Mouse (Mus musculus) embryonic facial prominence, embryonic 14.5 days (tissue): ENCODE measurements at regions not wholly inside any gene's neighbourhood (a gene's known extent, or its start where the extent isn't known, plus 50 kb on each side); places are given as distances from the start of the nearest gene placed in this dataset.

Experiments used
- ATAC-seq: fragments of 200-750 bp; cut with Nextera tagmentation; 2 replicates; pipeline ENCODE4 v1.8.0; 2017; ENCODE audit warnings: low read depth, moderate number of reproducible peaks, moderate TSS enrichment
- DNase-seq: peaks from one replicate; pipeline ENCODE4 v3.0.0-alpha.2; 2015; ENCODE audit warnings: low spot score
- H3K27ac ChIP-seq: fragments of 300-500 bp; sonication (generic); replicated peaks from 2 replicates; pipeline ENCODE4 v1.5.1; 2014; ENCODE audit warnings: low read depth, mild to moderate bottlenecking, low read length, moderate library complexity
- H3K27me3 ChIP-seq: fragments of 300-500 bp; sonication (generic); replicated peaks from 2 replicates; pipeline ENCODE4 v1.6.1; 2014; ENCODE audit warnings: low read length; ENCODE audit not compliant: control insufficient read depth, insufficient read depth
- H3K36me3 ChIP-seq: fragments of 300-500 bp; sonication (generic); 2 replicates; pipeline ENCODE4 v1.6.1; 2014; ENCODE audit warnings: low read length, mixed read lengths; ENCODE audit not compliant: control insufficient read depth, insufficient read depth
- H3K4me1 ChIP-seq: fragments of 300-500 bp; sonication (generic); 2 replicates; pipeline ENCODE4 v1.6.1; 2014; ENCODE audit warnings: antibody characterized with exemption, low read length; ENCODE audit not compliant: control insufficient read depth, insufficient read depth
- H3K4me2 ChIP-seq: fragments of 300-500 bp; sonication (generic); 2 replicates; pipeline ENCODE4 v1.6.1; 2014; ENCODE audit warnings: low read depth, mild to moderate bottlenecking, low read length, moderate library complexity, mixed read lengths
- H3K4me3 ChIP-seq: fragments of 300-500 bp; sonication (generic); 2 replicates; pipeline ENCODE4 v1.5.1; 2014; ENCODE audit warnings: low read depth, mild to moderate bottlenecking, low read length
- H3K9ac ChIP-seq: fragments of 300-500 bp; sonication (generic); 2 replicates; pipeline ENCODE4 v1.6.1; 2014; ENCODE audit warnings: low read depth, mild to moderate bottlenecking, low read length, moderate library complexity, mixed read lengths
- H3K9me3 ChIP-seq: fragments of 300-500 bp; sonication (generic); 2 replicates; pipeline ENCODE4 v1.6.1; 2016; ENCODE audit warnings: low read length; ENCODE audit not compliant: control insufficient read depth
- WGBS: fragments of 180-500 bp; shearing (Covaris S2); extraction: QIAGEN DNeasy Blood & Tissue Kit; methylation state at CpG from one replicate; pipeline ENCODE4 v1.1.7; 2014; 5-methylcytosine and 5-hydroxymethylcytosine counted together

DNA sequence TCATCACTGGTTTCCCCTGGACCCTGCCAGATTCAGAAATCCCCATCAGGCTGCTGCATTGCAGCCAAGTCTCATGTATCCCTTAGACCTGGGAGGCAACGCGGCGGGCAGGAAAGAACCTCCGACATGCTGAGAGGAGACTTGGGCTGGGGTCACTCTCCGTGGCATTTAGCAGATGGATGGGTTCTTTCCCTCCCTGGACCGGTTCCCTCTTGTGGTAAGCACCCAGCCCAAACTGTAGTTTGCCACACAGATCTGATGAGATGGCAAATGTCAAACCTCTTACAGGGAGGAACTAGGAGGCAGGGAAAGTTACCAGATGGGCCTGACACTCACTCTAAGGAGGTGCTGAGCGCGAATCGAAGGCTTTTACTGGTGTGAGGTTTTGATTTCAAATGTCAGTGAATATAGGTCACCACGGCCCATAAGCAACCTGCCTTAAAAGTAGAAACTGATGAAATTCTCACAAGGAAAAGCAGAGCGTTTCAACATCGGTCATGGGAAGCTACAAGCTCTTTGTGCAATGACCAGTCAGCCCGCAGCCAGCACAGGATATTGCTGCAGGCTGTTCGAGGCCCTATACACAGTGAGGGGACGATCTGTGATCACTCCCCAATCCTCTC is 199.9 kb upstream of the Lpp start:
- Histone ChIP-seq H3K27ac (no peak overlapping the region), H3K27me3 (no peaks in the 10 kb centered on the region), H3K4me3 (no peak overlapping the region), H3K4me1 (no peaks in the 10 kb centered on the region), H3K36me3 (no peaks in the 10 kb centered on the region), H3K4me2 (no peak overlapping the region), H3K9me3 (no peaks in the 10 kb centered on the region), H3K9ac (no peak overlapping the region)
- DNase-seq: no peak
- 61% methylated on average over 15 of the region's 15 CpGs for WGBS
- ATAC-seq: no peak

DNA sequence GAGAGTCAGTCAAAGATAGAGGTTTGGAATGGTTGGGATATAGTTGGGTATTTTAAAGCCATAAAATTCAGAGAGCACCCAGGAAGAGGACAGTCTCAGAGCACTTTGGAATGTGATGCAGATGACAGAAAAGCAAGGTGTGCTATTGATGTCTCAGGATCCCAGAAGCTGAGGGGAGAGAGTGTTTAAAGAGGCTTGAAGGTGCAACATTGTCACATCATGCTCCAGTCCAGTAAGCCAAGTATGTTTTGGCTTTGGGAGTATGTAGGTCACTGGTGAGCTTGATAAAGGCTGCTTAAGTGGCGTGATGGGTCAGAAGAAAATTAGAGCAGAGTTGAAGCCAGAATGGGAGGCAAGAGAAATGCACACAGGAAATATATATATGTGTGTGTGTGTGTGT is 201.3 kb upstream of the Lpp start:
- 92% methylated on average over 1 of the region's 1 CpGs for WGBS

DNA sequence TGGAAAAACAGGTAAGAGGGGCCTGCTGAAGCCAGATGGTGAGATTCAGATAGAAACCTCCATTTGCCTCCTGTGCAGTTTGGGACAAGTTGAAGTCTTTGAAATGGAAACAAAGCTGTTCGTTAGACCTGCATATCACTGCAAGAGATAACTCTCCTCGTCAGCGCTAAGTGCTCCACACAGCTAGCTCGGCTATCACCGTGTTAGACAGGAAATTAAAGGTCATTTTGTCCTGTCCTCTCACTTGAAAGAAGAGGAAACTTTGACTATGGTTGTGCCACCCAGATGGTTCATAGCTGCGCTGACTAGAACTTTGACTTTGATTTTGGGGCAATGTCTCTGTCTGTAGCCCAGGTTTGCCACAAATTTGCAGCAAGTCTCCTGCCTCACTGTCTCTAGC is 198.5 kb upstream of the Bcl6 start:
- no peaks in the 10 kb centered on the region for H3K27me3 ChIP-seq
- WGBS: 74% methylated on average over 6 of the region's 6 CpGs

More for the DNA sequence above, 201.3 kb upstream of the Lpp start:
- no peak overlapping the region for H3K4me3 ChIP-seq
- no peak for ATAC-seq
- H3K4me2 ChIP-seq: no peak overlapping the region
- no peaks in the 10 kb centered on the region for H3K9me3 ChIP-seq
- no peaks in the 10 kb centered on the region for H3K36me3 ChIP-seq
- DNase-seq: no peak
- H3K9ac ChIP-seq: no peak overlapping the region
- H3K4me1 ChIP-seq: no peaks in the 10 kb centered on the region
- no peaks in the 10 kb centered on the region for H3K27me3 ChIP-seq
- H3K27ac ChIP-seq: no peak overlapping the region

DNA sequence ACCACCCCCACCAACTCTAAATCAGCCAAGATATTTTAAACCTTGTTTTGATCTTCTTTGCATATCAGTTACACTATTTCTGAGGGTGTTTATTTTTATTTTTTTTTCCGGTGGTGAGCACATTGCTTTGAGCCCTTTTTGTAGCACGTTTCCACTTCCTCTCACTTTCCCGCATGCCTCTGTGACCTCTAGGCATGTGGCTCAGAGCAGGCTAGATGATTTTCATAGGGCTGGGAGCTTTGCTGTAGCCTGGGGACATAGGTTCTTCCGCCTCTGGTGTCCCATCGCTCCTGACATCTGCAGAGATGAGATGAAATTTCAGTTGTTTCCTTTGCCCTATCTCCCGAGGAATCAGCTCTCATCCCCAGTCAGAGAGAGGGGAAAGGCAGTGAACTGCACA is 197.3 kb upstream of the Bcl6 start:
- H3K4me2 ChIP-seq: no peak overlapping the region
- H3K36me3 ChIP-seq: no peaks in the 10 kb centered on the region
- DNase-seq (no peak), ATAC-seq (no peak)
- H3K9ac ChIP-seq: no peak overlapping the region
- no peak overlapping the region for H3K27ac ChIP-seq
- WGBS: 26% methylated on average over 6 of the region's 6 CpGs
- H3K4me3 ChIP-seq: no peak overlapping the region
- no peaks in the 10 kb centered on the region for H3K27me3 ChIP-seq
- H3K4me1 ChIP-seq: no peaks in the 10 kb centered on the region
- H3K9me3 ChIP-seq: no peaks in the 10 kb centered on the region

More for the DNA sequence above, 198.5 kb upstream of the Bcl6 start:
- Histone ChIP-seq H3K36me3 (no peaks in the 10 kb centered on the region), H3K27ac (no peak overlapping the region), H3K4me1 (no peaks in the 10 kb centered on the region), H3K9me3 (no peaks in the 10 kb centered on the region), H3K4me2 (no peak overlapping the region), H3K4me3 (no peak overlapping the region), H3K9ac (no peak overlapping the region)
- ATAC-seq: no peak
- DNase-seq: no peak

DNA sequence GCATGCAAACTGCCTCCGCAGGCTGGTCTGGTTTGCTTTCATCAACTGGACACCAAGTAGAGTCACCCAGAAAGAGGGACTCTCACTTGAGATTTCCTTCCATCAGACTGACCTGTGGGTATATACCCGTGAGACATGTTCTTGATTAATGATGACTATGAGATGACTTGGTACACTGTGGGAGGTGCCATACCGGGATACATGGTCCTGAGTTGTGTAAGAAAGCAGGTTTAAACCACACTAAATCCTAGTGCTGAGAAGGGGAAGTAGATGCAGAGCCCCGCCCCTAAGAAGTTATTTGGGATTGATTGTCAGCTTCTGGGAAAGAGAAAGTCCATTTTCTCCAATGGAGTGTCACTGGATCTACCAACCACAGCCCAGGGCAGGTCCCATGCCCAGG is 196.2 kb upstream of the Bcl6 start:
- no peak overlapping the region for H3K27ac ChIP-seq
- no peak overlapping the region for H3K4me3 ChIP-seq
- no peaks in the 10 kb centered on the region for H3K9me3 ChIP-seq
- no peaks in the 10 kb centered on the region for H3K27me3 ChIP-seq
- no peak for ATAC-seq
- H3K4me2 ChIP-seq: no peak overlapping the region
- H3K9ac ChIP-seq: no peak overlapping the region
- H3K36me3 ChIP-seq: no peaks in the 10 kb centered on the region
- 78% methylated on average over 4 of the region's 4 CpGs for WGBS
- no peaks in the 10 kb centered on the region for H3K4me1 ChIP-seq
- DNase-seq: no peak

DNA sequence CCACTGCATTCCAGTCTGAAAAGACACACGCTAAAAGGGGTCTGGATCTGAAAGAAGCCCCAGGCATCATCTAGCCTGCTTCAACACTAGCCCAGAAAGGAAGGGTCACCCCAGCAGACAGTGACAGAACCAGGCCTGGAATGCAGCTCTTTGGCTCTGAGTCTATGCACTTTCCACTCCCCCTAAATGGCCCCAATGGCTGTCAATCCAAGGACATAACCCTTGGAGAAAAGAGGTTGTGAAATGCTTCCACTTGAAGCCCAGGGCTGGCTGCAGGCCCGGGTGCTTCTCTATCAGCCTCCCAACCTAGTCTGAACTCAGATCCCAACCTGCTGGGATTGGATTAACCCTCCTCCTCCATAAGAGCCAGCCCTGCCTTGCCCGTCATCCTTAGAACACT is 194.6 kb upstream of the Bcl6 start:
- Histone ChIP-seq H3K4me2 (no peak overlapping the region), H3K36me3 (no peaks in the 10 kb centered on the region), H3K9ac (no peak overlapping the region), H3K4me3 (no peak overlapping the region), H3K9me3 (no peaks in the 10 kb centered on the region), H3K27me3 (no peaks in the 10 kb centered on the region), H3K27ac (no peak overlapping the region), H3K4me1 (no peaks in the 10 kb centered on the region)
- 60% methylated on average over 3 of the region's 3 CpGs for WGBS
- ATAC-seq: no peak
- DNase-seq: no peak

DNA sequence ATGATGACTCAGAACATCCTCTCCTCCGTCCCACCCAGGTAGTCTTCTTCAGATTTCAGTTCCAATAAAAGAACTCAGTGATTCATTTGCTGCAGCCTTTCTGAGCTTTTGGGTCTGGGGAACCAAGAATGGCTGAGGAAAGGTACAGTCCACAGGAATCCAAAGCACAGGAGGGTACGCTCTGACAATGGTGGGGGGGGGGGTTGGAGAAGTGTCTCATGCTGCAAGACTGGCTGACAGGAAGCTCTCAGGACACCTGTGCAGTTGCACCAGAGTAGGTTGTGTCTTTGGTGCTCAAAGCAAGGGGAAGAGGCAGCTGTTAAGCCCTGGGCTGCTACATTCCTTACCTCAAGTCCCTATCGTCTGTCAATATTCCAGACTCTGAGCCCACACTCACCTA is 192.7 kb upstream of the Bcl6 start:
- DNase-seq (no peak), ATAC-seq (no peak)
- Histone ChIP-seq H3K4me2 (no peak overlapping the region), H3K27me3 (no peaks in the 10 kb centered on the region), H3K4me1 (no peaks in the 10 kb centered on the region), H3K4me3 (no peak overlapping the region), H3K27ac (no peak overlapping the region), H3K9me3 (no peaks in the 10 kb centered on the region), H3K9ac (no peak overlapping the region), H3K36me3 (no peaks in the 10 kb centered on the region)
- WGBS: 65% methylated on average over 3 of the region's 3 CpGs

DNA sequence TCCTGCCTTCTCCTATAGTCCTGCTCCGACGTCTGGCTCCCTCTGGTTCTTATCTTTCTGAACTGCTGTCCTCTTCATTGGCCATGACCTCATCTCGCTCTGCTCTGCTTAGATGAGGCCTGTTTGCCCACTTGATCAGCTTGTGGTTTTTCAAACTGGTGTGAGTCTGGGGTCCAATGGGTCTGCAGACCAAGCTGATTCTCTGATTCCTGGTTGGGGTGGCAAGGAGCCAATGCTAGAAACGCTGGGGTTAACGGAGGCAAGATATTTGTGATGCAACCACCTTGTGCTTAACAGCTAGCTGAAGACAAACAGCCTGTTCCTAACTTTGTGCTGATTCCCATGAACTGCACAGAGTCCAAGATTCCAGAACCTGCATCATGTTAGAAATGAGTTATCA is 192.0 kb upstream of the Bcl6 start:
- Histone ChIP-seq H3K9me3 (no peaks in the 10 kb centered on the region), H3K27me3 (no peaks in the 10 kb centered on the region), H3K4me2 (no peak overlapping the region), H3K27ac (no peak overlapping the region), H3K36me3 (no peaks in the 10 kb centered on the region), H3K4me1 (no peaks in the 10 kb centered on the region), H3K9ac (no peak overlapping the region), H3K4me3 (no peak overlapping the region)
- ATAC-seq: no peak
- 90% methylated on average over 5 of the region's 5 CpGs for WGBS
- DNase-seq: no peak

DNA sequence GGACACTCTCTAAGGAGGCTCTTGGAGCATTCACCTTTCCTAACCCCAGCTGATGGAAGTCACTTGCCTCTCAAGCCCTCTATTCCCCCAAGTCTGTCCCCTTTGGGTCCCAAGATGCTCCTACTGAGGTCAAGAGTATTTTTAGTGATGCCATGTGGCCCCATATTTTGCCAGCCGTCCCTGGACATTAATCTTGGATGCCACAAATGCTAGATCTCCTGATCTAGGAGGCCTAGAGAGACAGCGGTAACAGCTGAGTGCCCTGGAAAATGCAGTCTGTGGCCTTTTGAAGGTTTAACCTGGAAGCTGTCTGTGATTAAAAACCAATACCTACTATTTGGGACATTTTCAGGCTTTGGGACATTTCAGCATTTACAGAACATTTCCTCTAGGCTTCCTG is 188.9 kb upstream of the Bcl6 start:
- 74% methylated on average over 2 of the region's 2 CpGs for WGBS
- Histone ChIP-seq H3K27me3 (no peaks in the 10 kb centered on the region), H3K9me3 (no peaks in the 10 kb centered on the region), H3K9ac (no peak overlapping the region), H3K4me2 (no peak overlapping the region), H3K4me3 (no peak overlapping the region), H3K27ac (no peak overlapping the region), H3K4me1 (no peaks in the 10 kb centered on the region), H3K36me3 (no peaks in the 10 kb centered on the region)
- DNase-seq: no peak
- ATAC-seq: no peak
